Mouse (Mus musculus) liver, adult 2 months (tissue): ENCODE results near the gene 9430015G10Rik.

Experiments used
- CTCF ChIP-seq: fragments of 200-500 bp; IDR thresholded peaks from 2 replicates; pipeline ENCODE4 v1.5.1; 2011; ENCODE audit warnings: low read depth, low read length, control low read depth
- POLR2A ChIP-seq: fragments of 200-500 bp; IDR thresholded peaks from 2 replicates; pipeline ENCODE4 v1.6.1; 2011; ENCODE audit warnings: low read length, control low read depth; ENCODE audit not compliant: insufficient read depth; ENCODE audit errors: extremely low read depth

DNA sequence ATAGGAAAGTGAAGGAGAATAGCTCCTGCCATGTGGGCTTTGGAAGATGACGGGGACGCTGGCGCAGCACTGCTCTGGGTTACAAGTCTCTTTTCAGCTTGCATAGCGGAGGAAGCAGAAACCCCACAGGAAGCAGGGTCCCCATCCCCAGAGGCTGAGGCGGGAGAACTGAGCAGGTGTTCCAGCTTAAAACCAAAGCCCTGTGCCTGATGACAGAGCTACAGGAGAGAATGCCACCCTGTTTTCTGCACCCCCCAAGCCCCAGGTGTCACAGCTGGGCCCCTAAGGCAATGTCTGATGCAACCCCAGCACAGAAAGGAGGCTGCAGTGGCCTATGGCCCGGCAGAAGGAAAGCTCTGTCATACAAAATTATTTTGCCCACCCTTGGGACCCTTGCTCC lies 39.5 kb upstream of the 9430015G10Rik start:
- no peak for TF ChIP-seq CTCF
- no peak for TF ChIP-seq POLR2A
